Mouse (Mus musculus): ENCODE data around the gene Cers6. TPM values are rescaled to one million over a fixed set of nuclear protein-coding genes. Genes with fewer than 3 reads are reported as not detected.

The Cers6 gene
- total RNA-seq (2014; fragmentation: Nextera tagmentation) = 88.6 and 93.7 TPM in 2 replicates
- total RNA-seq (2017) = 39.2 and 39.3 TPM in 2 replicates

GRCm38 (mm10) chr2:68860904-68861685 lies at the start of gene Cers6:
TSS of gene Cers6 (plus strand) at chr2:68861441.
- ATAC-seq (replicated peaks; ENCODE audit: poor library complexity, severe bottlenecking) = peak; percentile 80

GRCm38 (mm10) chr2:68814409-68814808 lies 46.8 kb upstream of the Cers6 start:
- ATAC-seq (replicated peaks; ENCODE audit: poor library complexity, severe bottlenecking) = no peak

GRCm38 (mm10) chr2:68819040-68819439 lies 42.2 kb upstream of the Cers6 start:
- no peak for ATAC-seq (replicated peaks; ENCODE audit: poor library complexity, severe bottlenecking)

GRCm38 (mm10) chr2:68822152-68822887 lies 38.9 kb upstream of the Cers6 start:
- no peak for ATAC-seq (replicated peaks; ENCODE audit: poor library complexity, severe bottlenecking)

GRCm38 (mm10) chr2:68825326-68826020 lies 35.8 kb upstream of the Cers6 start:
- ATAC-seq (replicated peaks; ENCODE audit: poor library complexity, severe bottlenecking) = peak; percentile 94

- ATAC-seq (replicated peaks; ENCODE audit: poor library complexity, severe bottlenecking) = peak; percentile 55
Measured at GRCm38 (mm10) chr2:68843330-68843729, 17.9 kb upstream of the Cers6 start.

GRCm38 (mm10) chr2:68844530-68844929 lies 16.7 kb upstream of the Cers6 start:
- ATAC-seq (replicated peaks; ENCODE audit: poor library complexity, severe bottlenecking) = peak; percentile 60

- ATAC-seq (replicated peaks; ENCODE audit: poor library complexity, severe bottlenecking) = no peak
Measured at GRCm38 (mm10) chr2:68845002-68845740, 16.1 kb upstream of the Cers6 start.

GRCm38 (mm10) chr2:68860391-68860790 lies 850 bp upstream of the Cers6 start:
- ATAC-seq (replicated peaks; ENCODE audit: poor library complexity, severe bottlenecking) = no peak

- ATAC-seq (replicated peaks; ENCODE audit: poor library complexity, severe bottlenecking) = peak; percentile 12
Measured at GRCm38 (mm10) chr2:68861721-68862463, 651 bp downstream of the Cers6 start.

- no peak for ATAC-seq (replicated peaks; ENCODE audit: poor library complexity, severe bottlenecking)
Measured at GRCm38 (mm10) chr2:68862464-68863266, 1.4 kb downstream of the Cers6 start.

GRCm38 (mm10) chr2:68863561-68863960 lies 2.3 kb downstream of the Cers6 start:
- ATAC-seq (replicated peaks; ENCODE audit: poor library complexity, severe bottlenecking) = no peak

GRCm38 (mm10) chr2:68864366-68864765 lies 3.1 kb downstream of the Cers6 start:
- no peak for ATAC-seq (replicated peaks; ENCODE audit: poor library complexity, severe bottlenecking)

- peak; percentile 74 for ATAC-seq (replicated peaks; ENCODE audit: poor library complexity, severe bottlenecking)
Measured at GRCm38 (mm10) chr2:68867148-68867547, 5.9 kb downstream of the Cers6 start.

GRCm38 (mm10) chr2:68870999-68871780 lies 9.9 kb downstream of the Cers6 start:
- 0 out of 2 replicates have a peak, but pooled peaks have one; percentile 13 for ATAC-seq (replicated peaks; ENCODE audit: poor library complexity, severe bottlenecking)

- ATAC-seq (replicated peaks; ENCODE audit: poor library complexity, severe bottlenecking) = peak; percentile 81
Measured at GRCm38 (mm10) chr2:68873086-68873485, 11.8 kb downstream of the Cers6 start.

GRCm38 (mm10) chr2:68873653-68874441 lies 12.6 kb downstream of the Cers6 start:
- ATAC-seq (replicated peaks; ENCODE audit: poor library complexity, severe bottlenecking) = peak; percentile 9
